Mouse (Mus musculus) cerebellum, adult 9-11 months (tissue): ENCODE results near the gene Rhog.

Experiments used
- DNase-seq: peaks from one replicate; pipeline ENCODE4 v3.0.0; 2022

Rhog gene

DNA sequence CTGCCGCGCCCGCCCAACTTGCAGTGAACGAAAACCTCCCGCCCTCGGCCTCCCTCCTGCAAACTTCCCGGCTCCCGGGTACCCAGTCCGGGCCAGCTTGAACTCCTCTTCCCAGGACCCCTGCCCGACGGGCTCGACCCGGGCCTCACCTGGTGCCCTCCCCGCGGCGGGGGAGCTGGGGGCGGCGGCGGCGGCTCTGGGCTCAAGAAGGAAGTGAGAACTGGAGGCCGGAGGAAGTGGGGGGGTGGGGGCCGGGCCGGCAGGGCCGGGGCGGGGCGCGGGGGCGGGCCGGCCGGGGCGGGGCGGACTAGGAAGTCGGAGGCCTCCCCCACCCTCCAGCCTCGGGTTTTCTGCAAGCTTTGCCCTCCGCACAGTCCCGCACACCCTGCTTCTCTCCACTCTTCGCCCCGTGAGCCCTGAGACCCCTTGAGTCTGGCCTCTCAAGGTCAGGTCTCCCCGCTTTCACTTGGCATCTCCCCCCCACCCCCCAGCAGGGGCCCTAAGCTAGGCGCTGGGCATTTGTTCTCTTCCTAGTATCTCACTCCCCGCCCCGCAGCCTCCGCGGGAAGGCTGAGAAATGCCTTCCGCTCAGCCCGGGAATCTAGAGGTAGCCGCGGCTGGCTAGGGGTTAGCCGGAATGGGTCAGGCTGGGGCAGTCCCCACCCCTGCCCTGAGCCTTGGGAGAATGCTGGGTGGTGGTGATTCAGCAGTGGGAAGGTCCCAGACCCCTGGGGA lies 5.8 kb downstream of the Rhog start:
- DNase-seq, result peak; percentile 80

DNA sequence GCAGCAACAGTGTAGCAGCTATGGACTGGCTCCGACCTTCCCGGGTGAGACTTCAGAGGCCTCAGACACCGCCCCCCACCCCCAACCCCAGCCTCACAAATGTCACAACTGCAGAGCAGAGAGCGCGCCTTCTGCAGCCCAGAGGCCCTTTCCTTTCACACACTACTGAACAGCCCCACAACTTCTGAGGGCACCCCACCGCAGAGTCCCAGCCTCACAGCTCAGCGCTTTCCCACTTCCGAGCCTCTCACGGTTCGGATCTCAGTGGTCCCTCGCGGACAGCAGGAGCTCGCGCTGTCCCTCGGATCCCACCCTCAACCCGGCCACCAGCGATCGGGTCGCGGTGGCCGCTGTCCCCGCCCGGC lies 6.3 kb downstream of the Rhog start:
- no peak for DNase-seq

- DNase-seq, result no peak
Measured at GRCm38 (mm10) chr7:102248691-102249404, 7.0 kb downstream of the Rhog start.

GRCm38 (mm10) chr7:102246956-102247797 lies 8.7 kb downstream of the Rhog start:
- no peak for DNase-seq

- no peak for DNase-seq
Measured at GRCm38 (mm10) chr7:102246265-102246664, 9.6 kb downstream of the Rhog start.

GRCm38 (mm10) chr7:102245775-102246174 lies 10.1 kb downstream of the Rhog start:
- no peak for DNase-seq

DNA sequence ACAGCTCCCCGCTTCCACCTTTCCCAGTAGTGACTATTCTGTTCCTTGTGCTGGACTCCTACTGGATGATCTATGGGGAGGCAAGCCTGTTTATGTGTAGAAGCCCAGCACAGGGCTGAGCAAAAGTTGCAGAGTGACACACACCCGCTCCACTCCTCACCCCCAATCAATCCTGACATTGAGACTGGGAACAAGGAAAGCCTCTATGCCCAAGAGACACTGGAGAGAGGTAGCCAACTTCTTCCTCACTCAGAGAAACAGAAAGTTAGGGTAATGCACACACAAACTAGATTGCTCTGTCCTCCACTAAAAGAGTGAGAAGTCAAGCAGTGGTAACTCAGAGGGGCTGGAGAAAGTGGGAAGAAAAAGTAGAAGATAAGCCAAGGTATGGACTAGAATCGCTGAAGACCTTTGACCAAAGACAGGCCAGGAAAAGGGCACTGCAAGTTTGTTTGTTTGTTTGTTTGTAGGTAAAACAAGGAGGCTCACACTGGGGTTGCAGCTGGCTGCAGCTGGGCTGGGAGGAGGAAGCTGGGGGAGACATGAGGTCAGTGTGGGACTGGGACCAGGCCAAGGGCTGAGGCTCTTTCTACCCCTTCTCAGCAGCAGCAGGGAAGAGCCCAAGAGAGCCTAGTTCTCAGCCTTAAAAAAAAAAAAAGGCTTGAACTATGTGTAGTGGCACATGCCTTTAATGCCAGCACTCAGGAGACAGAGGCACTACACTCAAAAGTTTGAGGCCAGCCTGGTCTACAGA lies 10.9 kb downstream of the Rhog start:
- DNase-seq, result no peak

DNA sequence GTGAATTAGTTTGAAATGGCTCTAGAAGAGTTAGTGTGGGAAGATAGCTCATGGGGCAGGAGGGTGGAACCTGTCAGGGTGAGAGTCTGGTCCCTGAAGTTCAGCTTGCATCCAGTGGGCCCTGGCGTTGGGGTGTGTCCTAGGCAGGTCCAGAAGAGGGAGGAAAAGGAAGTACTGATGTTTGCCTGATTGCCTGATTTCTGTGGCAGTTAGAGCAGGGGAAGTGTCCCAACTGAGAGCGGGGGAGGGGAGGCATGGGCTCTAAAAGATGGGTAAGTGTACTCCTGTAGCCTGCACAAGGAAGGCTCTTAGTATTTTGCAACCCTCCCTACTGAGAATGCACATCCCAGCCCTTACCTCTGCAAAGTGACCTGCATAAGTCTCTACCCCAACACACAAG lies 12.0 kb downstream of the Rhog start:
- DNase-seq, result no peak

DNA sequence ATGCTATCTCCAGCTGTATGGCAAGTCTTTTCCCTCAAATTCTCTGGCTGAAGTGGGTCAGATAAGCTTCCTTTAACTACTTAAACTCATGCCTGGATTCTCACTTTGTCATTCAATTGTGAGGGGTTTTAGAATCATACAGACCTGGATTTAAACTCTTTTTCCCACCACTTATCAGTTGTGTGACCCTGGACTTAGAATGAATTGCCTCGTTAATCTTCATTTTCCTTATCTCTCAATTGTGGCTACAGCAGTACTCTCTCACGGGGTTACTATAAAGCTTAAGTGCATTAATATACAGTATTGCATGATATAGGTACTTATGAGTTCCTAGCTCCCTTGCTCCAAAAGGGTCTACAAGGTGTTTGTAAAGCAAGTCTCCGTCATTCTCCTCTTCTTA lies 12.9 kb downstream of the Rhog start:
- no peak for DNase-seq

GRCm38 (mm10) chr7:102242371-102242770 lies 13.5 kb downstream of the Rhog start:
- no peak for DNase-seq

GRCm38 (mm10) chr7:102239591-102239990 lies 16.3 kb downstream of the Rhog start:
- no peak for DNase-seq

DNA sequence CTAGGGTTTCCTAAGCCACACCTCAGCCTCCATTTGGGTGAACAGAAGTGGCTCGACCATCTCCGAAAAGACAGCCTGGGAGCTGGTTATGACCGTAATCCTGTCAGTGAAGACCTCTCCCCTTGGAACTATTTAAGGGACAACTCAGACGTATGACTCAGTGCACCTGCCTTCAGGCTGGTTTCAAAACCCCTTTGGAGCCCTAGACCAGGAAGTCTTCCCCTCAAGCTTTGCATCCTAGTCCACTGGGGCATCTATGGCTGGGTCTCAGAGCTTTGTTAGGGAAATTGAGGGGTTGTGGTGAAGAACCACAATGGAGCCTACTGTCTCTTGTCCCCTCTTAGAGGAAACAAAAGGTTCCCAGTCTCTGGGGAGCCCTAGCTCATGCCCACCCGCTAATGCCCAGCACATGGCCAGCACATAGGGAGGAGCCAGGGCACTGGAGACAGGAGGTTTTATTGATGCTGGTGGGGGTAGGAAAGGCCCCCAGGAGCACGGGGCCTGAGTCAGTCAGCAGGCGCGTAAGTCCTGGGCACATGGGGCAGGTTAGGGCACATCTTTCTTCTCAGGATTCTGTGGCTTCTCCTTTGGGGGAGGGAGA lies 17.1 kb downstream of the Rhog start:
- no peak for DNase-seq

GRCm38 (mm10) chr7:102233059-102233458 lies 22.8 kb downstream of the Rhog start:
- DNase-seq, result no peak

DNA sequence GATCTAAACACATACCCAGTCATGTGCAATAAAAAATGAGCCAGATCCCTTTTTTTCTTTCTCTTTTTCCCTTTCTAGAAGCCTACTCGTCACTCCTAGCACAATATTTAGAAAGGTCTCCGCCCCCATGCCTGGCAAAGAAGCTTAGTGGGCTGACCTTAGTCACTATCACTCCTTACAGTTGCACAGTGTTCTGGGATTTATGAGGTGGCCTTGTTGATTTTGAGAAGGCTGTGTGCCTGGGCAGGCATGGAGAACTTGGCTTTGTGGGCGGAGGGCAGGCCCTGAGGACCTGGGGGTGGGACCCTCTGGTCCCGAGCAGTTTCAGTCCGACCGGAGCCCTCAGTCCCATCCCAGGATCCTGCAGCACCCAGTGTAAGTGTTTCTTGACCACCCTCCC lies 26.0 kb downstream of the Rhog start:
- DNase-seq, result no peak

DNA sequence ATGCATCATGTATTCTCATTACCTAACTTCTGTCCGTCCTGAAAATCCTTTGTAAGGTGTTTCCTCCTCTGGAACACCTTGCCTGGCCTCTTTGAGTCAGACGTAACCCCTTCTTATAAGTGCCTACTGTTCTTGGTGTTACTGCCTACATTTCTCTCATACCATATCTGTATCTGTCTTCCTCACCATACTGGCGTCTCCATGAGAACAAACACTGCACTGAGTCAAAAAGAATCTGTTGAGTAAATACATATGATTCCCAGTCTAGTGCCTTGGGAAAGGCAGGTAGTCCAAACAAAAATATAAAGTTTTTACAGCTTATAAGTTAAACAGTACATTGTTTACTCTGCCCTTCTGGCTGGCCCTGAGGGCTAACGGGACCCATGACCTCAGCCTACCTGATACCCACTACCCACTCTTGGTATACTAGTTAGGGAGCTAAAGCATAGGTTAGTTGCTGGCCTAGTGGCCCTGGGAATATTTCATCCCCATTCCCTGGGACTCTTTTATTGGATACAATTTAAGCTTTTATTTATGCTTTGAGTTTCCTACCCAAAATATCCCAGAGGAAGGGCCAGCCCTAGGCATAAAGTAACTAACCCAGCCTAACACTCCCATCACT lies 27.7 kb downstream of the Rhog start:
- DNase-seq, result no peak

DNA sequence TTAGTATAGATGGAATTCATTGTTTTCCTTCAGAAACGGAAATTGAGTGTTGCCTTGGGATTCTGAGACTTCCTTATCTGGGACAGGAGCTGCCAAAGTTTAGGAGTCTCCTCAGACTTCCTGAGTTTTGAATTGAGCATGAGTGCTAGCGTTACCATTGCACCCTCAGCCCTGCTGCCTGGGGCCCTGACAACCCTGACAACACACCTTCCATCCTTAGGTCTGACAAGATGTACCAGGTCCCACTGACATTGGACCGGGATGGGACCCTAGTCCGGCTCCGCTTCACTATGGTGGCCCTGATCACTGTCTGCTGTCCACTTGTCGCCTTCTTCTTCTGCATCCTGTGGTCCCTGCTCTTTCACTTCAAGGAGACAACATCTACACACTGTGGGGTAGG lies 29.8 kb downstream of the Rhog start:
- no peak for DNase-seq

GRCm38 (mm10) chr7:102223883-102224738 lies 31.7 kb downstream of the Rhog start:
- no peak for DNase-seq

GRCm38 (mm10) chr7:102222830-102223556 lies 32.9 kb downstream of the Rhog start:
- DNase-seq, result peak; percentile 73

- peak; percentile 56 for DNase-seq
Measured at GRCm38 (mm10) chr7:102222336-102222735, 33.5 kb downstream of the Rhog start.

- no peak for DNase-seq
Measured at GRCm38 (mm10) chr7:102221899-102222298, 34.0 kb downstream of the Rhog start.
